Mouse (Mus musculus): Measurements from ENCODE around the gene Acap2. TPM values are rescaled to one million over a fixed set of nuclear protein-coding genes. Genes with fewer than 3 reads are reported as not detected.

Acap2 gene
- polyA plus RNA-seq, 1 experiment from 2014 or later: 24.6 TPM

DNA sequence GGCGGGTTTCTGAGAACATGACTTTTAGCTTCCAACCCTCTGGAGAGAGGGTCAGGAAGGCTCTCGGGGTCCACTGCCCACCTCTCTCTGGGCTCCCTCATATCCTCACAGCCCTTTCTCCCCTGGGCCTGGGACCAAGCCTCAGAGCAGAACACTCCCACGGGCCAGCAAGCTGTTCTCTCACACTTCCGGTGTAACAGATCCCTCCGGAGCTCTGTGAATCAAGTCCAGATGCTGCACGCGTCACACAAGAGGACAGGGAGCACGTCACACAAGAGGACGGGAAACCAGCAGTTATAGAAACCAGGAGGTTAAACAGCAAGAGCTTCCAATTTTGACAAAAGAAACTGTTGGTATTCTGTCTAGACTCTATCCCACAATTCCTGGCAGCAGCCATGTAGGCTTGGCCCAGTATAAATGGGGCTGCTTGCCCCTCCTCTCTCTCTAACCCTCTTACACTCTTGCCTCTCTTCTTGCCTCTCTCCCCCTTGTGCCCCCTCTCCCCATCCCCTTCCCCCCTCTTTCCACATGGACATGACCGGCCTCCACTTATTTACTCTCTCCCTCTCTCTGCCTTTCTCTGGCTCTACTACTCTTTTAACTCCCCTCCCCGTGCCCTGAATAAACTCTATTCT lies 139.7 kb downstream of the Acap2 start:
- Histone ChIP-seq H3K27me3 (no peaks in the 10 kb centered on the region), H3K36me3 (no peaks in the 10 kb centered on the region), H3K4me3 (no peak overlapping the region), H3K27ac (peak overlapping the region; percentile 76), H3K9me3 (no peaks in the 10 kb centered on the region), H3K9ac (0 out of 2 replicates have a peak overlapping the region, but pooled peaks have one; percentile 1), H3K4me1 (peaks cover 23% of the 10 kb centered on the region), H3K4me2 (replicated peaks) (no peak overlapping the region)
- peak; percentile 57; the same call in 1 of the 2 replicates for ATAC-seq (ENCODE audit: insufficient number of reproducible peaks, insufficient read depth, low FRiP score, low TSS enrichment)
- 32% methylated on average over 11 of the region's 11 CpGs for WGBS

DNA sequence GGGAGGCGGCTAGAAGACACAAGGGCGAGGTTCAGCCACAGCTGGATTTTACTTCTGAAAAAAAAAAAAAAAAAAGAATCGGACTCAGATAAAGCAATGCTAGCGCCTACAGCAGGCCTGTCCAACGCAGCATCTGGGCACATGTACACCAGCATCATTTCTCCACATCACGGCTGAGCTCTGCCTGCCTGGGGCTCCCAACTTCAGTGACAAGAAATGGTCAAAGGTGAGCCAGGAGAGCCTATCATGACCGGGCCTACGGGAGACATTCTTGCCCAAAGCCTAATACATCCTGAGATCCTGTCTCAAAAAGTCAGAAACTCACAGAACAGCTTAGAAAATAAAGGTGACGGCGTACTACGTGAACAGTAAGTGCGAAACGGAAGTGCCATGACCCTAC lies 140.3 kb downstream of the Acap2 start:
- H3K9ac ChIP-seq: no peak overlapping the region
- no peaks in the 10 kb centered on the region for H3K36me3 ChIP-seq
- peaks cover 24% of the 10 kb centered on the region for H3K4me1 ChIP-seq
- WGBS: 88% methylated on average over 13 of the region's 13 CpGs
- ATAC-seq (ENCODE audit: insufficient number of reproducible peaks, insufficient read depth, low FRiP score, low TSS enrichment): no peak
- no peak overlapping the region for H3K4me2 ChIP-seq (replicated peaks)
- no peak overlapping the region for H3K4me3 ChIP-seq
- no peaks in the 10 kb centered on the region for H3K27me3 ChIP-seq
- peak overlapping the region; percentile 76; the same call in 1 of the 2 replicates for H3K27ac ChIP-seq
- no peaks in the 10 kb centered on the region for H3K9me3 ChIP-seq

DNA sequence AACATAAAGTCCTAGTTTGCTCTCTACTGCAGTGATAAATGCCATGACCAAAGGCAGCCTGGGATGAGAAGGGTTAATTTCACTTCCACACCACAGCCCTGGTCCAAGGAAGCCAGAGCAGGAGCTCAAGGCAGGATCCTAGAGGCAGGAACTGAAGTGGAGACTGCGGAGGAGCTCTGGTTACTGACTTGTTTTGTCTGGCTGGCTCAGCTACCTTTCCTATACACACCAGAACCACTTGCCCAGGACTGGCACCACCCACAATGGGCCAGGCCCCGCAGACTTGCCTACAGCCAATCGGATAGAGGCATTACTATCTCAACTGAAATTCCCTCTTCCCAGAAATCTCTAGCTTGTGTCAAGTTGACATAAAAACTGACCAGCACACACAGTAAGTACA lies 140.8 kb downstream of the Acap2 start:
- Histone ChIP-seq H3K36me3 (no peaks in the 10 kb centered on the region), H3K4me1 (peaks cover 24% of the 10 kb centered on the region), H3K9ac (no peak overlapping the region), H3K9me3 (no peaks in the 10 kb centered on the region), H3K4me2 (replicated peaks) (no peak overlapping the region), H3K4me3 (no peak overlapping the region), H3K27ac (no peak overlapping the region), H3K27me3 (no peaks in the 10 kb centered on the region)
- 96% methylated on average over 3 of the region's 3 CpGs for WGBS
- no peak for ATAC-seq (ENCODE audit: insufficient number of reproducible peaks, insufficient read depth, low FRiP score, low TSS enrichment)

DNA sequence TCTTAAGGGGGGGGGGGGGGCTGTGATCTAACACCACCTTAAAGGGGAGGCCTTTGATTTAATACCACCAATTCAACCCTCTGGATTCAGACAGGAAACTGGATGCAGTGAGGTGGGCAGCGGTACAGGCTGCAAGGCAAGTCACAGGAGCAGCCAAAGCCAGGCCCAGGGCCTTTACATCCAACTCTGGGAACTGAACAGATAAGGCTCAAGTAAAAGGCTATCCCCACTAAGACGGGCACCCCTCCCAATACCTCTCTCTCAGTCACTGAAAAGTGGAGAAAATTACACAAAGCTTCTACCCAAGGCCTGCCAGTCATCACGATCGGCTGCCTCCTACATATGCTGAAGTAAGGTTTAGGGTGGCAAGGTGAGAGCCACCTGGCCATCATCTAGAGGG lies 141.3 kb downstream of the Acap2 start:
- ATAC-seq (ENCODE audit: insufficient number of reproducible peaks, insufficient read depth, low FRiP score, low TSS enrichment): no peak
- Histone ChIP-seq H3K27me3 (no peaks in the 10 kb centered on the region), H3K9ac (no peak overlapping the region), H3K27ac (no peak overlapping the region), H3K4me2 (replicated peaks) (no peak overlapping the region), H3K4me3 (no peak overlapping the region), H3K9me3 (no peaks in the 10 kb centered on the region), H3K36me3 (no peaks in the 10 kb centered on the region), H3K4me1 (peaks cover 24% of the 10 kb centered on the region)
- WGBS: 82% methylated on average over 4 of the region's 4 CpGs

DNA sequence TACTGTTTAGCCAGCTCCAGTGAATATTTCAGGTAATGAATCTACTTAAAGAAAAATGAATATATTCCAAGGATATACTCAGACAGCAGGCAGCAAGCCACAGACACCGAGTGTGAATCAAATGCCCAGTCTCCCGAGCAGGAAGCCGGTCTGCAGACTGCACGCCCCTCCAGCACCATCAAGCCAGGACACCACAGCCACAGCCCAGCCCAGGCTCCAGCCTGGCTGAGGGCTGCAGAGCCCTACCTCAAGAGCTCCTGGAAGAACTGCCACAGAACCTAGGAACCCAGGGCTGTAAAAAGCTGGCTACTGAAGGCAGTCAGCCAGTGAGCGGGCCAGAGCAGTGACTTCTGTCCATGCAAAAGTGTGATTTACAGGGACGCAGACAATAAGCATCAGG lies 148.2 kb downstream of the Acap2 start:
- H3K9ac ChIP-seq: no peak overlapping the region
- H3K4me1 ChIP-seq: peaks cover 4% of the 10 kb centered on the region; the same call in 1 of the 2 replicates
- H3K4me2 ChIP-seq (replicated peaks): no peak overlapping the region
- H3K4me3 ChIP-seq: no peak overlapping the region
- H3K27ac ChIP-seq: no peak overlapping the region
- no peaks in the 10 kb centered on the region for H3K9me3 ChIP-seq
- no peaks in the 10 kb centered on the region for H3K36me3 ChIP-seq
- WGBS: 76% methylated on average over 6 of the region's 6 CpGs
- no peak for ATAC-seq (ENCODE audit: insufficient number of reproducible peaks, insufficient read depth, low FRiP score, low TSS enrichment)
- no peaks in the 10 kb centered on the region for H3K27me3 ChIP-seq

DNA sequence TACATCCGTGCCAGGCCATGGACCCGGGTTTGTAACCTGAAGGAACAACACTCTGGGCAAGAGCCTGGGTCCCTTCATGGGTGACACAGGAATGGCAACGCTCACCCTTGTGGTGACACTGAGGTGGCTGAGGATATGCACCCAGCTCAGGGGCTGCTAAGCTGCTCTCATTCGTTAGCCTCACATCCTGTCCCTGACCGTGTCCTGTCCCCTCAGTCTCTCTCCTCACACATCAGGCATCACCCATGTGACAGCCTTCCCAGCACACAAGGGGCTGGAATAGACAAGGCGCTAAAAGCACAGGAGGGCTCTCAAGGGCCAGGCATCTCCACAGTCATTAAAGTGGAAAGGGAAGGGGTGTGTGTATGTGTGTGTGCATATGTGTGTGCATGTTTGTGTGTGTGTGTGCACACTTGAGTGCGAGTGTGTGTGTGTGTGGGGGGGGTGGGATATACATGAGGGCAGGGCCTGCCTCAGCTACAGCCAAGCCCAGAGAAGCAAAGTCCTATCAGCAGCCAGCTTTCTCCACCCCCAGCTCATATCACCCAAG lies 148.8 kb downstream of the Acap2 start:
- H3K4me3 ChIP-seq: no peak overlapping the region
- no peaks in the 10 kb centered on the region for H3K27me3 ChIP-seq
- no peaks in the 10 kb centered on the region for H3K9me3 ChIP-seq
- H3K27ac ChIP-seq: no peak overlapping the region
- 73% methylated on average over 7 of the region's 7 CpGs for WGBS
- H3K4me1 ChIP-seq: peaks cover 8% of the 10 kb centered on the region; the same call in 1 of the 2 replicates
- H3K9ac ChIP-seq: no peak overlapping the region
- no peak overlapping the region for H3K4me2 ChIP-seq (replicated peaks)
- no peak for ATAC-seq (ENCODE audit: insufficient number of reproducible peaks, insufficient read depth, low FRiP score, low TSS enrichment)
- no peaks in the 10 kb centered on the region for H3K36me3 ChIP-seq

DNA sequence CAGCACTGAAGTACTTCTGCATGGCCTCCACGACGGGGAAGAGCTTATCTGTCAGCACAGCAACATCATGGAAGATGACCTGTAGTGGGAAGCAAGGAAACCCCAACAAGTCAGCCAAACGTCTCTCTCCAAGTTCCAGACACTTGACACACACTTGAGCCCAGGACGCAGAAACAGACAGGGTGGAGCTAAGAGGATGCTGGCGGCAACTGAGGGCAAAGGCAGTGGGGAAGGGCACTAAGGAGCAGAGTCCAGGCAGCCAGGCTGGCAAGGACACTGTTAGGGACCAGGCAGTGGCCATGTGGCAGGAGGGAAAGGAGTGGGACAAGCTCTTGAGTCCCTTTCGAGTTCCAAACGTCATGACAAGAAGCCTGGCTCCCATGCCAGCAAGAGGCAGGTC lies 150.3 kb downstream of the Acap2 start:
- WGBS: 83% methylated on average over 7 of the region's 7 CpGs
- no peak for ATAC-seq (ENCODE audit: insufficient number of reproducible peaks, insufficient read depth, low FRiP score, low TSS enrichment)
- Histone ChIP-seq H3K27me3 (no peaks in the 10 kb centered on the region), H3K4me3 (no peak overlapping the region), H3K27ac (no peak overlapping the region), H3K9ac (no peak overlapping the region), H3K9me3 (no peaks in the 10 kb centered on the region), H3K4me1 (peaks cover 5% of the 10 kb centered on the region; the same call in 1 of the 2 replicates), H3K4me2 (replicated peaks) (no peak overlapping the region), H3K36me3 (no peaks in the 10 kb centered on the region)

DNA sequence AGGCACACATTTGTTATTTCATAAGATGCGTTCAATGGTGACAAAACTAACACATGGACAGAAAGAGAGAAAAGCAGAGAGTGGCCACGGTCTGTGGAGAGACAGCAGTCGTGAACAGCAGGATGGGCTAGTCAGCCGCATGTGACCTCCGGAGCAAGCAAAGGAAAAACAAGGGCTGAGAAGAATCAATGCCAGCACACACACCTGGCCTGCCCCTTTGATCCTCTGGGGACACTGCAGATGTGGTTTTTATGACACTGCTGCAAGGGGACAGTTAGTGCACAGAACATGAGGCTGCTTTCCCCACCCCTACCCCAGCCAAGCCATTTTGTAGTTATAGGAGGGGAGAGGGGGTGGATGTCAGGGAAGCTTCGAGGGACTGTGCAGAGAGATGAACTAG lies 152.9 kb downstream of the Acap2 start:
- Histone ChIP-seq H3K27me3 (no peaks in the 10 kb centered on the region), H3K36me3 (no peaks in the 10 kb centered on the region), H3K9ac (no peak overlapping the region), H3K4me3 (no peak overlapping the region), H3K27ac (no peak overlapping the region), H3K4me2 (replicated peaks) (no peak overlapping the region), H3K4me1 (peaks cover 5% of the 10 kb centered on the region; the same call in 1 of the 2 replicates), H3K9me3 (no peaks in the 10 kb centered on the region)
- 79% methylated on average over 6 of the region's 6 CpGs for WGBS
- no peak for ATAC-seq (ENCODE audit: insufficient number of reproducible peaks, insufficient read depth, low FRiP score, low TSS enrichment)

DNA sequence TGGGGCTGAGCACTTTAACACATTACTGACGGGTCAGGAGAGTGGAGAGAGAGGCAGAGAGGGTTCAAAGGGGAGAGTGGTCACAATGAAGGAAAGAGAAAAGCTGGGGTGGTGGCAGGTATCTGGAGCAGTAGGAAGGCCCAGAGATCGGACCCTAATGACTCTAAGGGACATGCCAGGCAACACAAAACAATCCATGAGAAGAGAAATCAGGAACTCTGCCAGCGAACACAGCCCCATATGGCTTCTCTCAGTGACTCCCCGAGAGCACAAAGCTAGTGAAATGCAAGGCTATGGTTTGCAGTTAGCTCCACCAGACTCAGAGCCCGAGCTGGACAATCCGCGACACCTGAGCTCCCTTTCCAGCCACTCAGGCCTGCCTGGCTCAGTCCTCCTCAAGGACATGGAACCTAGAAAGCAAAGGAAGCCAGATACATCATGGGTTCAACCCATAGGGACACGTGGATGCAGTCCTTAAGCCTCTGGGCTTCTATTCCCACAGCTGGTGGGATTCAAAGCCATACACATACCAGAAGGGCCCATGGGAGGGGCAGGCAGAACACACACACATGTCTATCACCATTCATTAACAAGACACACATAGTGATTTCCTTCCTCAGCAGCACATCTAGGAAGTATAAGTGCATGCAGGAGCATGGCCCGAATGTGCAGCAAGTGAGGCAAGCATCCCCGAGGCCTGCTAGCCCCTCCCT lies 153.7 kb downstream of the Acap2 start:
- ATAC-seq (ENCODE audit: insufficient number of reproducible peaks, insufficient read depth, low FRiP score, low TSS enrichment): no peak
- Histone ChIP-seq H3K4me2 (replicated peaks) (no peak overlapping the region), H3K4me1 (peaks cover 5% of the 10 kb centered on the region; the same call in 1 of the 2 replicates), H3K36me3 (no peaks in the 10 kb centered on the region), H3K27me3 (no peaks in the 10 kb centered on the region), H3K9me3 (no peaks in the 10 kb centered on the region), H3K9ac (no peak overlapping the region), H3K27ac (no peak overlapping the region), H3K4me3 (no peak overlapping the region)
- 79% methylated on average over 10 of the region's 10 CpGs for WGBS

DNA sequence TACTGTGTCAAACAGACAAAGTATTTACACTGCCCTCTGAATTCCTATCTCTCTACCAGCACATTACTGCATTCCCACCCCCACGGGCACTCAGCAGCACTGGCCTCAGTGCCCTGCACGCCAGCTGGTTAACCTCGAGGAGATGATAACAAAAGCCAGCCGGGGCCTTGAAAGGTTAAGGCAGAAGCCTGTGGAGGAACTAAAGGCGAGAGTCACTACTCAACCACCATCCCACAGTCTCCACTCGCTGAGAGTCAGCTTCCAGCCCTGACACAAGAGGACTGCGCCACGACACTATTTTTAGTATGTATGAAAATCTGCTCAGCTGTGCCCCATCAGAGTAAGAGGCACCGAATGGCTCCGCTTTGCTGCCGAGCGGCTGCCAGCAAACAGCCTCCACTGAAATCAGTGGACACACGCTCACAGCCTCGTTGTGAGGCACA lies 154.8 kb downstream of the Acap2 start:
- no peak overlapping the region for H3K27ac ChIP-seq
- H3K27me3 ChIP-seq: no peaks in the 10 kb centered on the region
- H3K36me3 ChIP-seq: no peaks in the 10 kb centered on the region
- H3K9ac ChIP-seq: no peak overlapping the region
- H3K4me2 ChIP-seq (replicated peaks): no peak overlapping the region
- H3K4me3 ChIP-seq: no peak overlapping the region
- H3K9me3 ChIP-seq: no peaks in the 10 kb centered on the region
- WGBS: 67% methylated on average over 14 of the region's 14 CpGs
- no peak for ATAC-seq (ENCODE audit: insufficient number of reproducible peaks, insufficient read depth, low FRiP score, low TSS enrichment)
- H3K4me1 ChIP-seq: peaks cover 5% of the 10 kb centered on the region; the same call in 1 of the 2 replicates

DNA sequence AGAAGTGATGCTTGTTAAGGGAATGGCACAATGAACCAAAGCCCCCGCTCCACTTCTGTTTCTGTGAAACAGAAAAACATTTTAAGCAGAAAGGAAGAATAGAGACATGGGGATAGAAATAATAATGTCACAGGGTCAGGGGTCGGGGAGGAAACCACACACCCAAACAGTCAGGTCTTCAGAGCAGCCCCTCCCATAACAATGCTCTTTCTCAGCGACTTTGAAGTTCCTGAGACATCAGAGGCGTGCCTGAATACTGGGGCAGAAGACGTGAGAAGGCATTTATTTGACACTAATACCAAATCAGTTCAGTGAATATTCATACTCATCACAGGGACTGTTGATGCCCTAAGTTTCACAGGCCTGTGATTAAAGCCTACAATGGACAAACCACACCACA lies 155.8 kb downstream of the Acap2 start:
- Histone ChIP-seq H3K9me3 (no peaks in the 10 kb centered on the region), H3K27me3 (no peaks in the 10 kb centered on the region), H3K9ac (no peak overlapping the region), H3K4me3 (no peak overlapping the region), H3K4me2 (replicated peaks) (no peak overlapping the region), H3K4me1 (peaks cover 5% of the 10 kb centered on the region; the same call in 1 of the 2 replicates), H3K27ac (no peak overlapping the region), H3K36me3 (no peaks in the 10 kb centered on the region)
- WGBS: 79% methylated on average over 5 of the region's 5 CpGs
- no peak for ATAC-seq (ENCODE audit: insufficient number of reproducible peaks, insufficient read depth, low FRiP score, low TSS enrichment)

DNA sequence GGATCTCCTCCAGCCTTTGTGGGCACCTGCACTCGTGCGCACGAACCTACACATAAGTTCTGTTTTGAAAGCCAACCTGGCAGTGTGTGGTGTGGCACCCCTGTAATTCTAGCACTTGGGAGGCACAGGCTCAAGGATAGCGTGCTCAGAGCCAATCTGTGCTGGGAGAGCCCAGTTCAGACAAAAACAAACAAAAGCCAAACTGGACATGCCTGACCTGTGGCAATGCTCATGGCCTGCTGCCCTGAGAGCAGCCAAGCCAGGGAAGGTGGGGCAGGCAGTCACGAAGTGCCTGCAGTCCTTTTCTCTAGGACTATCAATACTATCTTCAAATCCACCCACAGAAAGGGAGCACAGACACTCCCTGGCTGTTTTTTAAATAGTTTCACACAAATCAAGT lies 157.9 kb downstream of the Acap2 start:
- WGBS: 87% methylated on average over 5 of the region's 5 CpGs
- H3K9ac ChIP-seq: no peak overlapping the region
- H3K4me3 ChIP-seq: no peak overlapping the region
- H3K36me3 ChIP-seq: no peaks in the 10 kb centered on the region
- H3K4me2 ChIP-seq (replicated peaks): no peak overlapping the region
- ATAC-seq (ENCODE audit: insufficient number of reproducible peaks, insufficient read depth, low FRiP score, low TSS enrichment): no peak
- H3K27me3 ChIP-seq: no peaks in the 10 kb centered on the region
- H3K4me1 ChIP-seq: peaks cover 8% of the 10 kb centered on the region; the same call in 1 of the 2 replicates
- no peaks in the 10 kb centered on the region for H3K9me3 ChIP-seq
- H3K27ac ChIP-seq: no peak overlapping the region

All from embryonic facial prominence, embryonic 12.5 days (tissue).